Mouse (Mus musculus) thymus, adult 2 months (tissue): ENCODE data around the gene A3galt2.

Source experiments
- CTCF ChIP-seq: fragments of 200-500 bp; IDR thresholded peaks from 2 replicates; pipeline ENCODE4 v1.5.1; 2012; ENCODE audit warnings: mild to moderate bottlenecking, control low read depth, low read length, moderate library complexity, borderline replicate concordance; ENCODE audit not compliant: control insufficient read depth, poor library complexity, insufficient read depth; ENCODE audit errors: extremely low read depth
- POLR2A ChIP-seq: fragments of 200-500 bp; IDR thresholded peaks from 2 replicates; pipeline ENCODE4 v1.6.1; 2012; ENCODE audit warnings: mild to moderate bottlenecking, low read length, control low read depth, moderate library complexity; ENCODE audit not compliant: control insufficient read depth, poor library complexity, insufficient read depth; ENCODE audit errors: extremely low read depth

DNA sequence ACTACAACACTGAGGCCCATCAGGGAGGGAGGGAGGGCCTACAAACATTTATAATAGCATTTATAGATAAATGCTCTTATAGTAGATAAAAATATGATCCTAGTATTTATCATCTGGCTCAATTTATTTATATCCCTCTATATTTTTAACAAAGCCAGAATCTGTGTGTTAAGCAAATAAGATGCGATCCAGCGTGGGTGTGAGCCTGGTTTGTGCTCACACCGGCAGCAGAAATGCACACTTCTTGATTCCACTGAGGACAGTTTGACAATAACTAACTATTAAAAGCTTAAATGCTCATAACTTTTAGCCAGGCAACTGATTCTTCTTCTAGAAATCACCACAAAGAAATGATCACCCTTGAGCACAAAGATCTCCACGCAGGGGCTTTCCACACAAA, 32.9 kb downstream of the A3galt2 start:
- TF ChIP-seq CTCF (no peak), POLR2A (no peak)
